11 mouse cellular contexts compared by ENCODE assay signal in genomic region chr5:111724713-111725112, GRCm38 (mm10). TPM values are rescaled to one million over a fixed set of nuclear protein-coding genes. Genes with fewer than 3 reads are reported as not detected.
DNase-seq lines count a peak whose midpoint lies in the region; ATAC-seq and TF ChIP-seq lines count a peak whose summit lies in the region.
"Had no signal": no experiment of that assay in that cellular context is flagged by ENCODE, and none has a peak within 500 bp of the region (broad histone marks: within the 10 kb centered on the region; RNA-seq: fewer than 3 reads in every experiment).

No protein-coding gene starts in this region.

- peaks cover 31% of the 10 kb centered on the region for H3K4me1 ChIP-seq in heart, embryonic 12.5 days (replicated peaks)
- H3K4me1 ChIP-seq in neural tube, embryonic 12.5 days, result peaks cover 32% of the 10 kb centered on the region
- H3K4me1 ChIP-seq in lung, adult 2 months (ENCODE audit: control insufficient read depth, insufficient read depth, low read length), result no peaks in the 10 kb centered on the region

- peak overlapping the region; percentile 44; the same call in 1 of the 2 replicates for H3K4me2 ChIP-seq in heart, embryonic 12.5 days
- H3K4me2 ChIP-seq in neural tube, embryonic 12.5 days (replicated peaks), result peak overlapping the region; percentile 18

- 39% methylated on average over 10 of the region's 10 CpGs for WGBS in heart, embryonic 12.5 days
- WGBS in neural tube, embryonic 12.5 days, result 25% methylated on average over 10 of the region's 10 CpGs
- WGBS in lung, adult 2 months, result 66% methylated on average over 10 of the region's 10 CpGs

- no peaks in the 10 kb centered on the region for H3K36me3 ChIP-seq in heart, embryonic 12.5 days
- no peaks in the 10 kb centered on the region for H3K36me3 ChIP-seq in neural tube, embryonic 12.5 days
- H3K36me3 ChIP-seq: G1E had no signal

- no peak overlapping the region for H3K4me3 ChIP-seq in heart, embryonic 12.5 days
- no peak overlapping the region for H3K4me3 ChIP-seq in neural tube, embryonic 12.5 days
- no peak overlapping the region for H3K4me3 ChIP-seq in lung, adult 2 months (replicated peaks; ENCODE audit: extremely low read depth, low read depth, low read length)

- H3K27me3 ChIP-seq in heart, embryonic 12.5 days (replicated peaks), result 0 out of 2 replicates have a peak, but pooled peaks cover 3% of the 10 kb centered on the region
- H3K27me3 ChIP-seq in neural tube, embryonic 12.5 days (replicated peaks), result no peaks in the 10 kb centered on the region; the same call in 1 of the 2 replicates

- H3K27ac ChIP-seq in heart, embryonic 12.5 days (ENCODE audit: poor library complexity, severe bottlenecking), result no peak overlapping the region
- no peak overlapping the region for H3K27ac ChIP-seq in neural tube, embryonic 12.5 days
- H3K27ac ChIP-seq: macrophage had no signal

- no peak for TF ChIP-seq POLR2A in lung, adult 2 months (IDR thresholded peaks at IDR 0.05; ENCODE audit: borderline replicate concordance, extremely low read depth, low read depth, low read length)

- ATAC-seq in heart, embryonic 12.5 days (ENCODE audit: insufficient number of reproducible peaks, low FRiP score), result peak; percentile 56; the same call in 1 of the 2 replicates
- 0 out of 4 replicates have a peak, but pooled peaks have one; percentile 32 to 45 for ATAC-seq in hematopoietic stem cell, adult 5-6 weeks (replicated peaks in 1 of 2; ENCODE audit: insufficient read depth in 1 of 2, low FRiP score in 2 of 2, low TSS enrichment in 1 of 2, low read depth in 1 of 2, poor library complexity in 2 of 2, severe bottlenecking in 2 of 2)
- peak; percentile 81 for ATAC-seq in neural tube, embryonic 12.5 days (ENCODE audit: low FRiP score, low read depth)
- no peak for ATAC-seq in CD4-positive, CD25-positive, alpha-beta regulatory T cell, adult 4 months

- no peak overlapping the region for H3K9ac ChIP-seq in heart, embryonic 12.5 days
- no peak overlapping the region for H3K9ac ChIP-seq in neural tube, embryonic 12.5 days

- peaks cover 7% of the 10 kb centered on the region for H3K9me3 ChIP-seq in heart, embryonic 12.5 days (replicated peaks)
- peaks cover 4% of the 10 kb centered on the region for H3K9me3 ChIP-seq in neural tube, embryonic 12.5 days

- no peak for DNase-seq in heart, adult 11 months
- peak; percentile 17 for DNase-seq in cerebellum, adult 9-11 months
- no peak for DNase-seq in lung, adult 2 months
- no peak for DNase-seq in thymus, postnatal 4 days

- no peak for TF ChIP-seq CTCF in lung, adult 2 months (IDR thresholded peaks at IDR 0.05; ENCODE audit: insufficient read depth, low read length)

RNA-seq across cellular contexts. Expression of gene Gm26897, which starts 9.0 kb away (rescaled TPM):
- polyA plus RNA-seq in heart, embryonic 12.5 days (2016; fragmentation: Nextera tagmentation; extraction: Ambion mirVana), result not detected in 2 replicates
- total RNA-seq in hematopoietic stem cell, adult 5-6 weeks (2017), result not detected in 2 replicates
- polyA plus RNA-seq in neural tube, embryonic 12.5 days (2016; fragmentation: Nextera tagmentation; extraction: Ambion mirVana), result not detected in 2 replicates
- not detected in 2 replicates for polyA plus RNA-seq in lung, adult 2 months (2012; rRNA removed)
- not detected for polyA plus RNA-seq in CD4-positive, CD25-positive, alpha-beta regulatory T cell, adult 4 months (2017; shearing (Covaris generic))
- total RNA-seq: G1E had no signal
- polyA plus RNA-seq: G1E; gonadal fat pad, adult 2 months; macrophage had no signal
